Mouse (Mus musculus) liver, postnatal 0 days (tissue): ENCODE measurements around the gene Cldn14.

Source experiments
- CTCF ChIP-seq: sonication (generic); IDR thresholded peaks from 2 replicates; pipeline ENCODE4 v1.5.1; 2016; ENCODE audit warnings: antibody characterized with exemption, low read depth
- EP300 ChIP-seq: IDR thresholded peaks from 2 replicates; pipeline ENCODE4 v1.6.1; 2016; ENCODE audit warnings: antibody characterized with exemption, low read depth, mild to moderate bottlenecking

DNA sequence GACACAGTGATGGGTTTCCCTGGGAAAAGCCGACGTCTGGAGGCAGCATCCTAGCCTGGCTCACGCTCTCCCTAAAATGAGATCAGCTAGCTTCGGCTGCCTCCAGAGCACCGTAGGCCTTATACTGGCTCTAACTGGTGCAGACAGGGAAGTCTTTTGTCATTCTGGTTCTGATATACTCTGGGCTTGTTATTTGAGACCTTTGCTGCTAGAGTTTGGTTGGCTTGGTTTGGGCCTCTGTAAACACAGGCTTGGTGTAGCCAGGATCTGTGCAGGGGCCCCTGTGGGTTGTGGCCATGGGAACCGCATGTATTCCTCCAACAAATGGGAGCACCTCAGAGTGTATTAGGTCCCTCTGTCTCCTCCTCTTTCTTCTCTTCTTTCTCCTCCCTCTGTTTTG lies 7.3 kb downstream of the Cldn14 start:
- no peak for TF ChIP-seq CTCF
- TF ChIP-seq EP300, result no peak
